Mouse (Mus musculus) CH12F3 (cell line): ENCODE data around the gene Mfap3l.
"Not testable (repeated sequence)": the region's sequence is repeated elsewhere in the genome, so short reads cannot be mapped to it uniquely, and the experiment has no call there.

Source experiments
- in situ Hi-C: fragments of 300-500 bp; cut with MboI; formaldehyde crosslinking; loops from 2 replicates; pipeline ENCODE4 v1.14.3; 2020; ENCODE audit warnings: low sequenced_read_pairs

Gene Mfap3l

DNA sequence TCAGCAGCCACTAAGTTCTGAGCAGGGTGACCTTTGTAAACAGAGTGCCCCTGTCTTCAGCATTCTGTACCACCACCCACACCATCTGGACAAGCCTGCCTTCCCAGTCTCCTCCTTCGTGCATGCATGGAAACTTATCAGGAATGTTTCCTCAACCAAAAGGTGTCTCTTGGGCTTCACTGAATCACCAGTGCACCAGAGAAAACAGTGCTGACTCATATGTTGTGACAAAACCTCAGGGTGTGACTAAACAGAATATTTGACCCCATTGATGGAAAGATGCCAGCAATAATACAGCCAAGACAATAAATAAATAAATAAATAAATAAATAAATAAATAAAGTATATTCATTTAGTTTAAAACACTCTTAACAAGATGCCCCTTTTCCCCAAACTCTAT is 16.5 kb downstream of the Mfap3l start:
- in situ Hi-C loops, result no loop called here

DNA sequence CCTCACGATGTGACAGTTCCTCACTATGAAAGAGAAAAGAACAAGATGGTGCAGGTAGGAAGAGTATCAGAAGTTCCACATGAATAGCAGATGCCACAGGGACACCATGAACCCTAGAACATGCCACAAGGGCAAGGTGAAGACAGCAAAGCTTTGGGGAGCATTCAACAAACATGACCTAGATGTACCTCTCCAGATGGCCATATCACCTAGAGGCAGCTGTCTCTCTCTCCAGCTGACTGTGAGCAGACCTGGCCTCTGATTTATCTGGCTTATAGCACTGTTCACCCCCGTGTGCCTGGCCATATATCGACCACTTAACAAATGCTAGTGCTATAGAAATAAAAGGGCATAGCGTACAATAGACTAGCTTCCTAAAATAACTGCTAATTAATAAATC is 17.5 kb downstream of the Mfap3l start:
- in situ Hi-C loops, result no loop called here

DNA sequence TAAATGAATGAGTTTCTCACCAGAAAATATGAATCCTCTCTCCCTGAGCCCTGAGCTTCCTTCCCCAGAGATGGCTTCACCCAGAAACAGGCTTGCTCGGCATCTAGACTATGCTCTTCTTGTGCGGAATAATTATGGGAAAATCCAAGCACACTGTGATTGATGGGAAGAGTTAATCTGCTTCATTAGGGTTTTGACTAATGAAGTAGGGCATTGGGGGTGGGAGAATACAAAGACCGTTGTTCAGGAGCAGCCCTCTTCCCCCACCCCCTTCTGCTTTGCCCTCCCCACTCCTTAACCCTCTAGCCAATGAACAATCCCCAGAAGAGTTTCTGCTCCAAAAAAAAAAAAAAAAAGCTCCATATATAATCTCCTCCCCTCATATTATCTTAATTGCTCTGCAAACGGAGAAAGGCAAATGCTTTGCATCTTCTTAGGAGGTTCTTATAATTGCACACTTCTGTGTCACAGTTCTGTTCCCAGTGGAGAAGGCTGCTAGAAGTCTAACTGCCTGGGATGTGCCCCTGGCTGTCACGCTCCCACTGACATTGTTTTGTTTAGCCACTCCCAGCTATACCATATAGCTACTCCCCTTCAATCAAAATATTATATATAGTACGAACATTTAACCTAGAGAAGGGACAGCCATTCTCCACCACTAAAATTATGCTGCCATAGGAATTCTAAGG is 24.9 kb downstream of the Mfap3l start:
- in situ Hi-C loops, result no loop called here

DNA sequence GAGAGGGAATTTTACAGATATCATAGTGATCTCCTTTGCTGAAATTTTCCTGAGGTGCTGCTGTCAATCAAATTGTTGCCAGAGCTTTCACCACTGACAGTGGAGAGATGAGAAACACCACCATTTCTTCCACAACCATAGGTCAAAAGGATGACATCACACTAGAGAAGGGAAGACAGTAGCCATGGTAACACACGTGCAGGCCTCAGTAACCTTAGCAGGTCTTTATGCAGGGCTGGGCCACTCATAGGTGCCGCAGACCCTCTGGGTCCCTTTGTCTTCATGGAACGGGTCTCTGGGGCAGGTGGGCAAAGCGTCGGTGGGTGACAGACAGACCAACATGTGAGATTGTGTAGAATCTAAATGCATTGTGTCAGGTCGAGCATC is 25.5 kb downstream of the Mfap3l start:
- in situ Hi-C loops, result no loop called here

DNA sequence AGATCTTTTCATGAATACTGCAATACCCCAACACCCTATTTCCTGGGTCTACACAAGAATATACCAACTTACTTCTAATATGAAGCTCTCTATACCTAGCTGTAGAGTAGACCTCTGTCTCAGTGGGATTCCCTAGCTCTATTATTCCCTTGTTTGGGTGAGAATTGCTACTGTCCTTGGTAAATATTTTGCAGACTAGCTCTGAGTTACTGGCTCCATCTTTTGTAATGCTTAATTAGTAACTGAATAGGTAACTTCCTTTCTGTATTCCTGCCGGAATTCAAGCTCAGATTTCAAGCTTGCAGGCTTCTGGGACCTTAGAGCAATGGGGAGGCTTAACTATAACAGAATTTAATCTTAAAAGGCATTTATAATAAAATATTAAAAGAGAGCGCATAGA is 26.1 kb downstream of the Mfap3l start:
- in situ Hi-C loops, result not testable (repeated sequence)

DNA sequence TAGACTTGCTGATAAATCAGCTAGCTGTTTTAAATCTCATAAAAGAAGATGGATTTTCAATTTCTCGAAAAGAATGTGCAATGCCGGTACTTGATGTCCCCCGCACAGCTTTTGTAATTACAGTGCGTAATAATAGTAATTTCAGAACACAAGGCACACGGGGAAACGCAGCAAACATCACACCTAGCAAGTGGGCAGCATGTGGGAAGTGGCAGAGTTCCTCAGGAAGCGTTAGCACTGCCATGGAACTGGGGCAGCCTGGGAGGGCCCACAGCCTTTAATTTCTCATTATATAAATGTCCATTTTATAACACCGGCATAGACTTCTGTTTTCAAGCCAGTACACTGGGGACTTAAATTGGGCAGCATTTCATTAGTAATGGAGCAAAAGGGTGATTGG is 27.1 kb downstream of the Mfap3l start:
- in situ Hi-C loops, result no loop called here

DNA sequence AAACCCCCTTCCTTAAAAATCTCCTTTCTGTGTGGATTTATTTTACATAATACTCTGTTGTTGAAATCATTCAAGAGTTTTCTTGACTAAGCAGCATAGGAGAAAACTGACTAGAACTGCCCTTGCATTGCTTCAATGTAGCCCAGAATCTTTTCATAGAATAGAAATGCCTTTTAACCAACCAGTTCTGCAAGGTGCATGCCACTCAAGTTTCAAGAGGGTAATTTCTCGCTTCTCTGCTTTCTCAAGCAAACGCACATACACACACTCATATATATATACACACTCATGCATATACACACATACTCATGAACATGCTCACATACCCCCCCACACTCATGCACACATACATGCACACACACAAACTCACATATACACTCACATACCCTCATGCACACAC is 28.6 kb downstream of the Mfap3l start:
- in situ Hi-C loops, result no loop called here

DNA sequence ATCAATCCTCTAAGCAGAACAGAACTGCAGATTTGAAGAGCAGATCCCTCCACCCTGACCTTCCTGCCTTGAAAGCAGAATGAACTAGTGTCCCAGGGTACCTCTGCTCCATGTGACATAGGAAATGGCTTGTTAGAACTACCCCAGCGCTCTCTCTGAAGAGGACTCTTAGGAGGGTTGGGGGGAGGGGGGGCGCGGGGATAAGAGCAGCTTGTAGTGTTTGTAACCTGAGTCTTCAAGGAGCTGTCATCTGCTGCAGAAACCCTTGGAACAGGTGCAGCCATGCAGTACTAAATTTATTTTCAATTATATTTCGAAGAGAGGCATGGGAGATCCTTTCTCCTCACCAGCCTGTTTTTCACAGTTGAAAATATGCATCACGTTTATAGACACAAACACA is 30.9 kb downstream of the Mfap3l start:
- in situ Hi-C loops, result no loop called here

DNA sequence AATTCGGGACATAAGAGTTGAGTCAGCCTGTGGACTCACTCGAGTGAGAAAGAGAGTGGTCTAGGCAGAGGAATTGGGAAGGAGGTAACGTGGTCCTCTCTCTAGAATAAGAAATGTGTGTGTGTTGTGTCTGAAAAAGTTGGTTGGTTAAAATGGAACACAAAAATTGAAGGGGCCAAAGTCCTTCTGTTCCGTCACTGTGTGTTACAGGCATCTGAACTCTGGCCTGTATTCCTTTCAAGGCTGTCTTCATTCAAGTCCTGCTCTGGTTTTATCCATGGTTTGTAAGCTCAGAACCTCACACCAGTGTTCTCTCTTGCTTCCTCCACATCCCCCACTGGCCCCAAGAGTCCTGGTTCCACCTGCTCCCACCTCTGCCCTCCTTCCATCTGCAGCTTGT is 33.2 kb downstream of the Mfap3l start:
- in situ Hi-C loops, result no loop called here

DNA sequence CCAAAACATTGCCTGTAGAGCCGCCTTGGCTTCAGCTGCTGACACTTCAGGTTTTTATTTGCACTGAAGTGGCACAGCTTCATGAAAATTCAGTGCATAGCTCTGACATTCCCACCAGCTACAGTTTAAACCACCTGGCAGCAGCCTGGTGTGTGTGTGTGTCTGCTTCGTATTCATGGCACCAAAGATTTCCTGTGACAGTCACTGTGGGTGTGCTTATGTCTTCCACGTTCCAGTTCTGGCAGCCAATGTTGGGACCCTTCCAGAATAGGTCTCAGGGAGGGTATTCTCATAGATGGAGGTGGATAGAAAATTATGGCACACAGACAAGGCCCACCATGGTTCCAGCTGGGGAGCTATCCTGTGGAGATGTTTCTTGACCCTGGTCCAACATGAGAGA is 34.2 kb downstream of the Mfap3l start:
- in situ Hi-C loops, result no loop called here

DNA sequence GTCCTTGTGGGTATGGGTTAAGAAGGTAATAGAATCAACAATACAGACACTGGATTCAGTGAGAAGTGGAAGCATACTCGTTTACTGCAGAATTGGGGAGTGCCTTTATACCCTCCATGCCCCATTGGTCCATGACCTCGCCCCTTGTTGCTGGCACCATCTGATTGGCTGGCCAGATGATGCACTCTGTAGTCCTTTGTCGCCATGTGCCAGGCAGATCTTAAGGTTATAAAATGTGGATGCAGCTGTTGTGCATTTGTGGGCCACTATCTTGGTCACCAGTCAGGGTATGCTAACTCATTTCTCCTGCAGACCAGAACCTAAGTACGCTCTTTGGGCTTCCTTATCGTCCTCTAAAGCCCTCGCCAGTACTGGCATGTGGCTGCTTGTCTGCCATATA is 46.0 kb downstream of the Mfap3l start:
- in situ Hi-C loops, result no loop called here

DNA sequence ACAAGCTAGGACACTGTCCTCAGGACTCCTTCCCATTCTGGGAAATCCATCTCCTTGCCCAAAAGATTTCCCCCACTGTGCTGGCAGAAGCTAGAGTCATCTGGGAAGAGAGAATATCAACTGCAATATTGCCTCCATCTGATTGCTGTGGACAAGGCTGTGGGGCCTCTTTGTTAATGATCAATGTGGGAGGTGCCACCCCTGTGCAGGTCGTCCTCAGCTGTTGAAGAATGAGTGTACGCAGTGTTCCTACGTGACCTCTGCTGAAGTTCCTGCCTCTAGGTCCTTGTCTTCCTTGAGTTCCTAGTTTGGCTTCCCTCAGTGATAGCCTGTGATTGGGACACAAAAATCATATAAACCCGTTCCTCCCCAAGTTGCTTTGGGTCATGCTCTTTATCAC is 49.2 kb downstream of the Mfap3l start:
- in situ Hi-C loops, result no loop called here

DNA sequence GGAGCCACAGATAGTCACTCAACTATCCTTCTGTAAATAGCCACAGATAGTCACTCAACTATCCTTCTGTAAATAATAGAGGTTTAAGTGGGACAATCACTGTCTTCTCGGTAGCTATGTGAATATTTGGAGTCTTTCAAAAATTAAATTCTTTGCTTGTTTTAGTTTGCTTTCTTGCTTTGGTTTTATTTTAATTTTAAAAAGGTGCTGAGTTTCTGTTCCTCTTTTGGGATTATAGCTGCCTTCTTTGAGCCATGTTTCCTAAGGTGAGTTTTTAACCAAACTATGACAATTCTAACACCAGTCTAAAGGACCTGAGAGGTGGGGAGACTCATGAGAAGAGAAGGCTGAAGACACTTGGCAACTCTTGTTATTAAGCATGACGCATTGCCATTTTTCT is 49.7 kb downstream of the Mfap3l start:
- in situ Hi-C loops, result no loop called here

DNA sequence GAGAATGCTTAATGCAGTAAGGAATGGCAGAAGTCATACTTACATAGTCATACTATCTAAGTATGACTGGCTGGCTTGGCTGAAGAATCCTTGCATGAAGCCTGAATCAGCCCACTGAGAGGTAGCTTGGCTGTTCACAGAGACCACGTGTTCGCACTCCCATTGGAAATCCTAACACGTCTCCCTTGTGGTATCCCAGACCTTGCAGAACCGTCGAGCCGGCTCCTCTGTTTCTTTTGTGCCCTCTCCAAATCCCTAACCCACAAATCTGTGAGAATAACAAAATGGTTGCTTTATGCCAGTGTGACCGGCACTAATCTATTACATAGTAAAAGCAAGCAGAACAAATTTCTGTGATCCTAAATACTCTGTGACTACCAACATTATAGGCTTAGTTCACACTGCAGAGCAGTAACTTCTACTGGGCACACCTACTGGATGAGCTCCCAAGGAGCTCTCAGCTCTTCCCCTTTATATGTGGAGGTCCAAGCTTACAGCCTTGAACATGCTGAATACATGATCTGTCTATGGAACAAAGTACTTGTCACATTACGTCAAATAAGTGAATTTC is 79.0 kb downstream of the Mfap3l start:
- in situ Hi-C loops, result no loop called here

DNA sequence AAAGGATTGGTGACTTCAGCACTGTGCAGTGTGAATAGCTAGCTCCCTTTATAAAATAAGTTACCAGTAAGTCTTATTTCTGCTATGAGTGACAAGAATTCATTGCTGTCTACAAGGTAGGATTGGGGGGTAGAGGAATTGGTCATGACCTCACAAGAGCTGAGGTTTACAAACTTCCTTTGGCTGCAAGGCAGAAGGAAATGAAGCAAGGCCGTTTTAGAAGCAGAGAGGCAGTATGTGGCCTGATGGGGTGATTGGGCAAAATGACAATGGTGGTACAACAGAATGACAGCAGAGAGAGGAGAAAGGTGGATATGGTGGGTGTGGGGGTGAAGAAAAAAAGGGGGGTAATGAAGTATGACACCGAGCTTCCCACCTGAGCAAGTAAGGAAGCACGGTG is 82.1 kb downstream of the Mfap3l start:
- in situ Hi-C loops, result no loop called here

DNA sequence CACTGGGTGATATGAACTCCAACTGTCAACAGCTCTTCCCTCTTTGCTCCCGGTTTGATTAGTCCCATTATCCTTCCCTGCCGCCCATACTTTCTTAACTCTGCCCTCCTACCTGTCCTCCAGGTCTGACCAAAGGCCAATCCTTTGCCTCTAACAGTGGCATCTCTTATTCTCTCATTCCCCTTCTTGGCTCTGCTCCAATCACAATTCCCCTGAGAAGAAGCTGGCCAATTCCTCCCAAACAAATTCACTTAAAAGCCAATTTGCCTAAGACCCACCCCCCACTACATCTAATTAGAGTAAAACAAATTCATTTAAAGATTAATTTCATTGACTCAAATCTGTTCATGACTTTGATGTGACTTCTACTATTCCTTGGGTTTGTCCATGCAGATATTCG is 86.1 kb downstream of the Mfap3l start:
- in situ Hi-C loops, result no loop called here
